Mouse (Mus musculus) hindbrain, embryonic 14.5 days (tissue): Measurements from ENCODE around the gene Map3k20. TPM values are rescaled to one million over a fixed set of nuclear protein-coding genes. Genes with fewer than 3 reads are reported as not detected.

Source experiments
- ATAC-seq: fragments of 200-750 bp; cut with Nextera tagmentation; 2 replicates; pipeline ENCODE4 v1.8.0; 2017; ENCODE audit warnings: moderate number of reproducible peaks, mild to moderate bottlenecking, moderate TSS enrichment, moderate library complexity; ENCODE audit not compliant: low FRiP score
- DNase-seq: peaks from one replicate; pipeline ENCODE4 v3.0.0-alpha.2; 2015; ENCODE audit warnings: low spot score
- H3K27ac ChIP-seq: fragments of 300-500 bp; sonication (generic); 2 replicates; pipeline ENCODE4 v1.5.1; 2014; ENCODE audit warnings: mild to moderate bottlenecking, moderate library complexity
- H3K27me3 ChIP-seq: fragments of 300-500 bp; sonication (generic); 2 replicates; pipeline ENCODE4 v1.6.1; 2014; ENCODE audit warnings: mild to moderate bottlenecking, low read length, mixed read lengths; ENCODE audit not compliant: control insufficient read depth, insufficient read depth
- H3K36me3 ChIP-seq: fragments of 300-500 bp; sonication (generic); replicated peaks from 2 replicates; pipeline ENCODE4 v1.6.1; 2014; ENCODE audit not compliant: control insufficient read depth, insufficient read depth
- H3K4me1 ChIP-seq: fragments of 300-500 bp; sonication (generic); replicated peaks from 2 replicates; pipeline ENCODE4 v1.6.1; 2014; ENCODE audit warnings: antibody characterized with exemption, low read length, mixed read lengths; ENCODE audit not compliant: control insufficient read depth, insufficient read depth
- H3K4me2 ChIP-seq: fragments of 300-500 bp; sonication (generic); replicated peaks from 2 replicates; pipeline ENCODE4 v1.6.1; 2014; ENCODE audit warnings: mild to moderate bottlenecking, moderate library complexity
- H3K4me3 ChIP-seq: fragments of 300-500 bp; sonication (generic); replicated peaks from 2 replicates; pipeline ENCODE4 v1.5.1; 2014; ENCODE audit warnings: mild to moderate bottlenecking, low read length
- H3K9ac ChIP-seq: fragments of 300-500 bp; sonication (generic); 2 replicates; pipeline ENCODE4 v1.6.1; 2014
- H3K9me3 ChIP-seq: fragments of 300-500 bp; sonication (generic); 2 replicates; pipeline ENCODE4 v1.6.1; 2016; ENCODE audit warnings: low read length; ENCODE audit not compliant: control insufficient read depth
- WGBS: fragments of 180-500 bp; shearing (Covaris S2); extraction: QIAGEN DNeasy Blood & Tissue Kit; methylation state at CpG from one replicate; pipeline ENCODE4 v1.1.7; 2014; 5-methylcytosine and 5-hydroxymethylcytosine counted together
- polyA plus RNA-seq: library from polyadenylated mRNA; unstranded; fragments of >200 nt; fragmentation: Nextera tagmentation; extraction: Ambion mirVana; gene quantifications from 2 replicates; pipeline ENCODE4 v1.2.1, GENCODE M21; 2014

Map3k20 gene
- polyA plus RNA-seq, 1 experiment from 2014 or later = 5.1 TPM

DNA sequence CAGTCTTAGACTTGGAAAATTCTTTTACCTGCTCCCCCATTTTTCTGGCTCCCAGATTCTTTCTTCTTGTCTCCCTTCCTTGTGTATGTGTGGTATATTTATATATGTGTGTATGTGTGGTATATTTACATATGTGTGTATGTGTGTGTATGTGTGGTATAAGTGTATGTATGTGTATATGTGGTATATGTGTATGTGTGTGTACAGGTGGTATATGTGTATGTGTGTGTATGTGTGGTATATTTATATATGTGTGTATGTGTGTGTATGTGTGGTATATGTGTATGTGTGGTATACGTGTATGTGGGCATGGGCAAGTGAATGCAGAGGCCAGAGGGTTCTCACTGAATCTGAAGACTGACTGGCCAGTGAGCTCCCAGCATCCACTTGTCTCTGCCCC is 5.7 kb downstream of the Map3k20 start:
- no peak overlapping the region for H3K9ac ChIP-seq
- H3K27me3 ChIP-seq = no peaks in the 10 kb centered on the region
- H3K36me3 ChIP-seq = no peaks in the 10 kb centered on the region
- no peak overlapping the region for H3K4me2 ChIP-seq
- 96% methylated on average over 1 of the region's 1 CpGs for WGBS
- no peak overlapping the region for H3K27ac ChIP-seq
- no peak overlapping the region for H3K4me3 ChIP-seq
- ATAC-seq = no peak
- no peak for DNase-seq
- peaks cover 4% of the 10 kb centered on the region; the same call in 1 of the 2 replicates for H3K4me1 ChIP-seq
- H3K9me3 ChIP-seq = no peaks in the 10 kb centered on the region

- no peaks in the 10 kb centered on the region for H3K4me1 ChIP-seq
- H3K9ac ChIP-seq = no peak overlapping the region
- DNase-seq = no peak
- no peak overlapping the region for H3K27ac ChIP-seq
- H3K27me3 ChIP-seq = no peaks in the 10 kb centered on the region
- H3K9me3 ChIP-seq = no peaks in the 10 kb centered on the region
- H3K36me3 ChIP-seq = no peaks in the 10 kb centered on the region
- no peak for ATAC-seq
- WGBS = 93% methylated on average over 8 of the region's 8 CpGs
- no peak overlapping the region for H3K4me3 ChIP-seq
- no peak overlapping the region for H3K4me2 ChIP-seq
These were observed 7.1 kb downstream of the Map3k20 start for GRCm38 (mm10) chr2:72292573-72292972.

DNA sequence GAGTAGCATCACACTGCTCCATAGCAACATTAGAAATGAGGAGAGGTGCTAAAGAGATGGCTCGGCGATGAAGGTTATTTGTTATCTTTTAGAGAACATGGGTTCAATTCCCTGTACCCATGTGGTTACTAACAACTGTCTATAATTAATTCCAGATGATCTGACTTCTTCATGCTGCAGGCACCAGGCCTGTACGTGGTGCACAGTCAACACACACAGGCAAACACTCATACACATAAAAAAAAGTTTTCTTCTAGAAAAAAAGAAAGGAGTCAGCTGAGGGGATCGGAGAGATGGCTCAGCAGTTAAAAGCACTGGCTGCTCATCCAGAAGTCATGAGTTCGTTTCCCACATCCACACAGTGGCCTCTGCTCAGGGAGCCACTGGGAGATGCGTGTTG is 9.6 kb downstream of the Map3k20 start:
- Histone ChIP-seq H3K27ac (no peak overlapping the region), H3K9ac (no peak overlapping the region), H3K9me3 (no peaks in the 10 kb centered on the region), H3K4me3 (no peak overlapping the region), H3K36me3 (no peaks in the 10 kb centered on the region), H3K4me2 (no peak overlapping the region), H3K4me1 (no peaks in the 10 kb centered on the region), H3K27me3 (no peaks in the 10 kb centered on the region)
- ATAC-seq = no peak
- 85% methylated on average over 6 of the region's 6 CpGs for WGBS
- no peak for DNase-seq

GRCm38 (mm10) chr2:72296984-72297715 is 11.7 kb downstream of the Map3k20 start:
- no peaks in the 10 kb centered on the region for H3K4me1 ChIP-seq

DNA sequence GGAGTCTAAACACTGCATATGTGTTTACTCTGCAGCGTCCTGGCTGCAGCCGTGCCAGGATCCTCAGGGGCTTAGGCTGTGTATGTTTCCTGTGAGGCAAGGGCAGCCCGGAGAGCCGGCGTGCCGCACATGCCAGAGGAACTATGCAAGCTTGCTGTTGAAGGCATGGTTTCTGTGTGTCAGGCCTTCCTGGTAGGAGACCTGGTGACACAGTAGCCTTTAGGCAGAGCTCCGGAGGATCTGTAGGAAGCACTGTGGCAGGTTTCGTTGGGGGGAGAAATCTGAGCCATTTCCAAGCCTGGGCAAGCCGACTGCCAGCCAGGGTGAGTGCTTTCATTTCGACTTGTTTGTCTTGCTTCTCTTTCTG is 12.3 kb downstream of the Map3k20 start:
- H3K4me2 ChIP-seq = no peak overlapping the region
- DNase-seq (no peak), ATAC-seq (no peak)
- H3K9me3 ChIP-seq = no peaks in the 10 kb centered on the region
- H3K9ac ChIP-seq = no peak overlapping the region
- H3K4me3 ChIP-seq = no peak overlapping the region
- WGBS = 77% methylated on average over 10 of the region's 10 CpGs
- no peaks in the 10 kb centered on the region for H3K27me3 ChIP-seq
- H3K4me1 ChIP-seq = no peaks in the 10 kb centered on the region
- H3K36me3 ChIP-seq = no peaks in the 10 kb centered on the region
- H3K27ac ChIP-seq = no peak overlapping the region

More at GRCm38 (mm10) chr2:72296984-72297715, 11.7 kb downstream of the Map3k20 start:
- H3K9ac ChIP-seq = no peak overlapping the region
- no peak for DNase-seq
- H3K27me3 ChIP-seq = no peaks in the 10 kb centered on the region
- H3K9me3 ChIP-seq = no peaks in the 10 kb centered on the region
- H3K4me3 ChIP-seq = no peak overlapping the region
- WGBS = 89% methylated on average over 10 of the region's 10 CpGs
- no peaks in the 10 kb centered on the region for H3K36me3 ChIP-seq
- no peak for ATAC-seq
- no peak overlapping the region for H3K27ac ChIP-seq
- no peak overlapping the region for H3K4me2 ChIP-seq

- Histone ChIP-seq H3K27me3 (no peaks in the 10 kb centered on the region), H3K4me2 (no peak overlapping the region), H3K9ac (no peak overlapping the region), H3K4me3 (no peak overlapping the region), H3K9me3 (no peaks in the 10 kb centered on the region), H3K4me1 (no peaks in the 10 kb centered on the region), H3K36me3 (no peaks in the 10 kb centered on the region), H3K27ac (no peak overlapping the region)
- ATAC-seq = no peak
- WGBS = 73% methylated on average over 4 of the region's 4 CpGs
- no peak for DNase-seq
These were observed 13.0 kb downstream of the Map3k20 start for GRCm38 (mm10) chr2:72298406-72298805.

DNA sequence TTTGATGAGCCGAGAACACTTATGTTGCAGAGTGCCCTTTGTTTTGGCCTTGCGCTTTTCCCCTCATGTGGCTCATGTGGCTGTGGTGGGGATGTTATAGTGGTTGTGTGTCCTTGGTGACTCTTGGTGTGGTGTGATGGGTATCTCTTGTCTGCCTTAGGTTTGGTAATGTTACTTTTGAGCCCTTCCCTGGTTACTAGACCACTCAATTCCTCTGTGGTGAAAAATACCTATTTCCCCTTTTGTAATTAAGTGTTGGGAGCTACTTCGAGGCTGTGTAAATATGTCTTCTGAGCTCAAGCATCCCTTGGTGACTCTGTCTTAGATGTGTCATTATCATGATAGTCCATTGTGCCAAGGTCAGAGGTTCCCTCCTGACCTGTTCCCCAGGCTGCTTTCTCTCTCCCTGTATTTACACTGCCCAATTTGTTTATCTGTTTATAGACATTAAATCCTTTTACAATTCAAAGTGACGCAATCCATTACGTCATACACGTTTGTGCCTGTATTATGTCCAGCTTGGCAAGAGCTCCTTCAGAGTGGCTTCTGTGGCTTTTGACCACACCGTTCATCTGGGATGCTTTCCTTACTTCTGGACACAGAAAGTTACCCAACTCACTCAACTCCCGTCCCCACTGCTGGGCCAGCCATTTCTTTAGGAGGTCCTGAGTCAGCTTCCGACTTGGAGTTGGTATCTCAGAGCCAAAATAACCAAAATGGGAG is 15.9 kb downstream of the Map3k20 start:
- Histone ChIP-seq H3K4me2 (no peak overlapping the region), H3K9me3 (no peaks in the 10 kb centered on the region), H3K4me3 (no peak overlapping the region), H3K27me3 (no peaks in the 10 kb centered on the region), H3K36me3 (no peaks in the 10 kb centered on the region), H3K9ac (no peak overlapping the region), H3K27ac (no peak overlapping the region), H3K4me1 (no peaks in the 10 kb centered on the region)
- ATAC-seq = no peak
- 89% methylated on average over 9 of the region's 9 CpGs for WGBS
- no peak for DNase-seq

GRCm38 (mm10) chr2:72305738-72306137 is 20.3 kb downstream of the Map3k20 start:
- ATAC-seq = no peak
- no peak for DNase-seq
- WGBS = 97% methylated on average over 7 of the region's 7 CpGs
- H3K9ac ChIP-seq = no peak overlapping the region
- H3K27me3 ChIP-seq = no peaks in the 10 kb centered on the region
- no peaks in the 10 kb centered on the region for H3K9me3 ChIP-seq
- H3K4me3 ChIP-seq = no peak overlapping the region
- H3K4me2 ChIP-seq = no peak overlapping the region
- no peak overlapping the region for H3K27ac ChIP-seq
- no peaks in the 10 kb centered on the region for H3K4me1 ChIP-seq
- no peaks in the 10 kb centered on the region for H3K36me3 ChIP-seq

DNA sequence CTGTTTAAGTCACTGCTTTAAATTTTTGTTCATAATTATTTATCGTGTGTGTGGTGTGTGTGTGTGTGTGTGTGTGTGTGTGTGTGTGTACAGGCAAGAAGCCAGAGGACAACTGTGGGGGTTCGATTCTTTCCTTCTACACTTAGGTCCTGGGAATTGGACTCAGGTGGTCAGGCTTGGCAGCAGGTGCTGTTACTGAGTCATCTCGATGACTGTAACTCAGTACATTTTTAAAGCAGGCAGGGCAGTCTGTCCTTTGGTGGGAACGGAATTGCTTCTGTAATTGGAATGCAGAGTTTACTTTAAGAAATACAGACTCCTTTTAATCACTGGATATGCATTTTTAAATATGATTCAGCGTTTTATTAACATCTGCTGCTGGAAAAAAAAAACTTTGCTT is 22.9 kb downstream of the Map3k20 start:
- DNase-seq (no peak), ATAC-seq (no peak)
- 93% methylated on average over 5 of the region's 5 CpGs for WGBS
- no peak overlapping the region for H3K9ac ChIP-seq
- H3K27me3 ChIP-seq = no peaks in the 10 kb centered on the region
- no peak overlapping the region for H3K27ac ChIP-seq
- no peak overlapping the region for H3K4me2 ChIP-seq
- no peaks in the 10 kb centered on the region for H3K36me3 ChIP-seq
- H3K4me1 ChIP-seq = no peaks in the 10 kb centered on the region
- H3K4me3 ChIP-seq = no peak overlapping the region
- H3K9me3 ChIP-seq = no peaks in the 10 kb centered on the region
